Mouse (Mus musculus) heart, adult 9 months (tissue): ENCODE measurements at regions not wholly inside any gene's neighbourhood (a gene's known extent, or its start where the extent isn't known, plus 50 kb on each side); places are given as distances from the start of the nearest gene placed in this dataset.
A peak's percentile ranks its signal among the peaks of the same experiment; 100 is the strongest.

Experiments used
- DNase-seq, 2 experiments: peaks; one replicate each; pipeline ENCODE4 v3.0.0; 2022; ENCODE audit warnings: low spot score in 2 of 2

GRCm38 (mm10) chr8:126744747-126745382 is 151.1 kb upstream of the Irf2bp2 start:
- DNase-seq, result no peak

- no peak for DNase-seq
Measured at GRCm38 (mm10) chr8:126743296-126743695, 149.5 kb upstream of the Irf2bp2 start.

- DNase-seq, result no peak
Measured at GRCm38 (mm10) chr8:126742081-126742480, 148.3 kb upstream of the Irf2bp2 start.

GRCm38 (mm10) chr8:126741031-126741430 is 147.2 kb upstream of the Irf2bp2 start:
- DNase-seq, result no peak

- DNase-seq, result no peak
Measured at GRCm38 (mm10) chr8:126739768-126740167, 146.0 kb upstream of the Irf2bp2 start.

- no peak for DNase-seq
Measured at GRCm38 (mm10) chr8:126737032-126737431, 143.2 kb upstream of the Irf2bp2 start.

- DNase-seq, result peak; percentile 96 to 99
Measured at GRCm38 (mm10) chr8:126736441-126736962, 142.7 kb upstream of the Irf2bp2 start.

- DNase-seq, result peak; percentile 98 to 99
Measured at GRCm38 (mm10) chr8:126735488-126736440, 142.0 kb upstream of the Irf2bp2 start.

GRCm38 (mm10) chr8:126734743-126735487 is 141.1 kb upstream of the Irf2bp2 start:
- peak in 1 of 2 experiments; percentile 21 for DNase-seq

- DNase-seq, result no peak
Measured at GRCm38 (mm10) chr8:126733779-126734178, 140.0 kb upstream of the Irf2bp2 start.

GRCm38 (mm10) chr8:126733307-126733706 is 139.5 kb upstream of the Irf2bp2 start:
- no peak for DNase-seq

GRCm38 (mm10) chr8:126730017-126730631 is 136.3 kb upstream of the Irf2bp2 start:
- DNase-seq, result no peak

GRCm38 (mm10) chr8:126728987-126729632 is 135.3 kb upstream of the Irf2bp2 start:
- DNase-seq, result no peak

GRCm38 (mm10) chr8:126728135-126728534 is 134.3 kb upstream of the Irf2bp2 start:
- DNase-seq, result no peak

GRCm38 (mm10) chr8:126727068-126727467 is 133.3 kb upstream of the Irf2bp2 start:
- no peak for DNase-seq

- no peak for DNase-seq
Measured at GRCm38 (mm10) chr8:126723259-126724122, 129.7 kb upstream of the Irf2bp2 start.

- DNase-seq, result peak; percentile 50 to 57
Measured at GRCm38 (mm10) chr8:126721621-126722020, 127.8 kb upstream of the Irf2bp2 start.

GRCm38 (mm10) chr8:126720473-126721145 is 126.8 kb upstream of the Irf2bp2 start:
- DNase-seq, result no peak

GRCm38 (mm10) chr8:126719748-126720147 is 126.0 kb upstream of the Irf2bp2 start:
- no peak for DNase-seq
